Mouse (Mus musculus): Measurements from ENCODE around the gene Snx33.
"Not testable (repeated sequence)": the region's sequence is repeated elsewhere in the genome, so short reads cannot be mapped to it uniquely, and the experiment has no call there.

The Snx33 gene

DNA sequence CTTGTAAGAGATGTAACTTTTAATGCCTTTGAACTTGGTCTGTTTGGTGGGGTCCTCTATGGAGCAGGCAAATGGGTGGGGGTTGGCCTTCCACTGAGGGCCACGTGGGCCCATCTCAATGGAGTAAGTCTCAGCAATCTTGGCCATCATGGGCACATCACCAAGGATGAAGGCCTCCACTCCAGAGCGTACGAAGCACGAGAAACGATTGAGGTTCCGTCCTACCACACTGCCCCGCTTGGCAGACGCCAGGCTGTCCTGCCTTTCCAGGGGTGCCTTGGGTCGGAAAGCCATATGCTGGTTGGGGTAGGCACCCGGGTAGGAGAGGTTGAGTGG lies 2.2 kb downstream of the Snx33 start:
- CTCF ChIA-PET, result no interaction called here

DNA sequence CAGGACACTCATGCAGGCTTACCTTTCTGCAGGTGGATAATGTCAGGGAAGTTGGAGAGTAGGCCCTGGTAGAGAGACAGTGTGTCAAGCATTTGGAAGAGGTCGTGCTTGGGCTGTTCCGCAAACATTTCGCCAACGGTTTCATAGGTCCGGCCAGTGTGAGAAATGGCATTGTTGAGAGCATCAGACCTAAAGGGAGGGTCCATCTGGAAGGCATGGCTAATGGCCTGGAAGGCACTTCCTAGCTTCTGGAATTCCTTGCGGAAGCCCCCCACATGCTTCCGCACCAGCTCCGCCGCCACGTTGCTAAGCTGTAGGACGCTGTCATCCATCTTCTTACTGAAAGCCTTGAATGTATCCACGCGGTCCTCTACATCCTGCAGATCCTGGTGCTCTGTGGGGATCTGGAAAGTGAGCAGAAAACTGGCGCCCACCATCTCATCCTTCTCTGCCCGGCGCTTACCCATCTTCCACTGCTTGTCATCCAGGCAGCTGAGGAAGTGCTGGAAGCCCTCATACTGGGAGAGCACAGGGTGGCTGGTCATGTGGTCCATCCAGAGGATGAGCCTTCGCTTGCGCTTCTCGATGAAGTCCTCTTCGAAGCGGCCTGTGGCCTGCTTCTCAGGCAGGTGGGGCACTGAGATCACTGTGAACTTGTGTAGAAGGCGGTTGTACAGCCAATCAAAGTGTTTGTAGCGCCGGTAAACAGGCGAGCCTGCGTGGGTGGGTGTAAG lies 2.7 kb downstream of the Snx33 start:
- CTCF ChIA-PET, result interaction anchor here (0.5 kb wide), 1 partner anchor 1279 kb away, joined by 5 read pairs; no protein-coding TSS in a partner anchor

DNA sequence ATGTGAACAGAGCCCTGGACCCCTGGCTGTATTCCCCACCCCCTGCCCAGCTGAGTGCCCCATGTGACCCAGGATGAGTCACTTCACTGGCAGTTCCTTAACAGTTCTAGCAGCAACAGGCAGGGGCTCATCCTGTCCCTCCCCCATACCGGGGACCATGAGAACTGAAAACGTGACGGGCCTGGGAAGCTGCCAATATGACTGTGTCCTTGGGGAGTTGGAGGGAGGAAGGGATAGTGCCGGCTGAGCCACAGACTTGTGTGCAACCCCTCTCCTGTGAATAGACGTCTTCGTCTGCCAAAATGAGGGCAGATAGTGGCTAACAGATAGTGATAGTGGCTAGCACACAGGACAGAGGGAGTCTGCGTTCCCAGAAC lies 3.5 kb downstream of the Snx33 start:
- CTCF ChIA-PET, result interaction anchor here (1.3 kb wide), 1 partner anchor 12 kb away, joined by 3 read pairs; no protein-coding TSS in a partner anchor

DNA sequence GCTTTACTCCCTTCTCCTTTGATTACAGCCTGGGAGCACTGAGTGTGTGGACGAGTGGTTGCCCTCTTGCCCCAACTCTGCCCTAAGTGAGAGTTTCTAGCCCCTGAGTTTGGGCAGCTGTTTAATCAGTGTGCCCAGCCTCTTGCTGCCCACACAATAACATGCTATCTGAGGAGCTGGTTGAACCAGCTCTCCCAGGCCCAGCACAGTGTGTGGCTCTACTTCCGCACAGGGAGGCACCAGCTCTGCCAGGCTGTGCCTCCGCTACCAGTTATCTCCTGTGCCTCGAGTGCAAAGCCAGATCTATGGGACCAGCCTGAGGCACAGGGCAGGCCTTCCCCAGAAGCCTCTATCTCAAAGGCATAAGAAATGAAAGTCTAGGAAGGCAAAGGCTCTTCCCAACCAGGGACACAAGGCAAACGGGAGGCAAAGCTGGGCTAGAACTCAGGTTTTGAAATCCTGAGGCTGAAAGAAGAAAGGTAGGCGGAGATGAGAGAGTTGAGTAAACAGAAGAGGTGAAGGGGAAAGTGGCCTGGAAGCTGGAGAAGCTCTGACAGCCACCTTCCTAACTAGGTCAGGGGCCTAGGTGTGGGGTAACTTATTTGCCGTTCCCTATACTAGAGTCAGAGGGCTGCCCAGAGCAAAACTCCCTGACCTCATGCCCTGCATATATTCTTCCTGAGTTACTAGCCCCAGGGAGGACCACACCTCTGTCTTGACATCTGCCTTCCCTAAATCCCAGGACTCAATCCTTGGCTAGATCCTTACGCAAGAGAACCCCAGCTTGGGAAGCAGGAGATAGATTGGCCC lies 4.1 kb downstream of the Snx33 start:
- CTCF ChIA-PET, result interaction anchor here (1.3 kb wide), 1 partner anchor 13 kb away, joined by 3 read pairs; no protein-coding TSS in a partner anchor

DNA sequence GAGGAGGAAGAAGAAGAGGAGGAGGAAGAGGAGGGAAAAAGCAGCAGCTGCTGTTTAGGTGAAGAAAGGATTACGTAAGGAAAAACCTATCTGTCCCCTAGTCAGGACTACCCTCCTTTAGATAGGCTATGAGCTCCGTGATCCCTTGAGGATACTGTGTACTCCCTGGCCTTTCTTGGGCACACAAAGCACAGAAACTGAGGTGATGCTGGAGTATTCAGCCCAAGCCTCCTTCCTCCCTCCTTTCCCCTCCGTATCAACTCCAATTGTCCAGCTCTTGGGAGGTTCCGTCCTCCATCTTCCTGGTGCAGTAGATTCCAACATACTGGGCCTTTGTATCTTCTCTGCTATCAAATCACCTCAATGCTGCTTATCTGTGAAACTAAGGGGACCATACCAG lies 5.4 kb downstream of the Snx33 start:
- CTCF ChIA-PET, result interaction anchor here (0.6 kb wide), 1 partner anchor 214 kb away, joined by 5 read pairs; no protein-coding TSS in a partner anchor

DNA sequence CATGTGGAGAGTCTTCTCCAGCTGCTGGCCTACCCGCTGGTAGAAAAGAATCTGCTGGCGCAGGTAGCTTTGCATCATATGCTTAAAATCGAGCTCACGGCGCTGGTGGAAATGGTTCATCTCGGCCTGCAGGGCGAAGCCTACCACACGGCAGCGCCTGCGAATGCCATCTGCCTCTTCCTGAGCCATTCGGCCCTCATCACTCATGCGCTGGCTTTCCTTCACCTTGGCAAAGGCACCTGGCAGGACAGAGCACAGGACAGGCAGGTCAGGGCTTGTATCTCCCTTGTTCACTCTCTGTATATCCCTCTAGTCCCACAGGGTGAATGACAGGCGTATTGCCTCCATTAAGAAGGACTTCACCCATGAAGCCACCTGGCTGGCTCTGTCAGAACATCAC lies 9.7 kb downstream of the Snx33 start:
- CTCF ChIA-PET, result no interaction called here

DNA sequence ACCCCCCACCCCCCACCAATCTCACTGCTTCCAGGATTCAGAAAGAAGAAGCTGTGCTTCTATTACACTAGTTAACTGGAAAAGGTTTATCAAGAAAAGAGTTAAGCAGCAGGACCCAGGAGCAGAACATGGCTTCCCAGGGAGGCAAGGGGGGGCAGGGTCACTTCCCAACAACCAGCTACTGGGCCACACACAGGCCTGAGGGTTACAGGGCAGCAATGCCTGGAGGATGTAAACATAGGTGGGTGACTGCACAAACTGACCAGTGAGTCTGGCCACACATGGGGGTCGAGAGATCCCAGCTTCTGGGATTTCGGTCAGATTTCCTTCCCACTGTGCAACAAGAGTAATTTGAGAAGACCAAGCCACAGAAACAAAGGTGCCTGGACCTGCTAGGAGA lies 11.0 kb downstream of the Snx33 start:
- CTCF ChIA-PET, result interaction anchor here (0.6 kb wide), 1 partner anchor 155 kb away, joined by 3 read pairs; the partner anchor contains the start of gene Sin3a

DNA sequence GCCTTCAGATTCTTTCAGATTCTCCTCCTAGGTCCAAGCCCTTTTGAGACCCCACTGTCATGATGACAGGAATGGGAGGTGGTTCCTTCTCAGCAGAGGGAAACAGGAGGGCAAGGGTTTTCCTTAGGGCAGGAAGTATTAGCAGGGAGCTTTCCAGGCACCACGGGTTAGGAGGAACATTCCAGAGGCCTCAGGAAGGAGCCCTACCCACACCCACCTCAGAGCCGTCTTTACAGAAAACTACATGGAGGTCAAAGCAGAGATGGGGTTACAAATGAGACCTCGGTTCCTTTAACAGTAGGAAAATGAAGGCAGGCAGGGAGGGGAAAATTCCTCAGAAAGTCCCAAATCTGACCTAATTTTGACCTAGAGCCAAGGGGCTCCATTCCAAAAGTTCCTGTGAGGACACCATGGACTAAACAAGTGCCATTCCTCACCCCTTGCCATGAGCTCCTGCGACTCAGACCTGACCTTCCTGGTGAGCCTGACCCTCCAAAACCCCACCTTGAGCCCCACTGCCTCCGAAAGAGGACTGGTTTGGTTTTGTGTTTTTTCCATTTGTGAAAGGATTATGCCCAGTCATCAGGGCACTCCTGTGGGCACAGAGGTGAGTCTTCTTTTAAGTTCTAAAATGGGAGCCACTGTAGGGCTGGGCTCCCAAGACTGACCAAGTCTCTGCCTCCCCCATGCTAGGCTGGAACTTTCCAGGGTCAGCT lies 12.3 kb downstream of the Snx33 start:
- CTCF ChIA-PET, result no interaction called here

DNA sequence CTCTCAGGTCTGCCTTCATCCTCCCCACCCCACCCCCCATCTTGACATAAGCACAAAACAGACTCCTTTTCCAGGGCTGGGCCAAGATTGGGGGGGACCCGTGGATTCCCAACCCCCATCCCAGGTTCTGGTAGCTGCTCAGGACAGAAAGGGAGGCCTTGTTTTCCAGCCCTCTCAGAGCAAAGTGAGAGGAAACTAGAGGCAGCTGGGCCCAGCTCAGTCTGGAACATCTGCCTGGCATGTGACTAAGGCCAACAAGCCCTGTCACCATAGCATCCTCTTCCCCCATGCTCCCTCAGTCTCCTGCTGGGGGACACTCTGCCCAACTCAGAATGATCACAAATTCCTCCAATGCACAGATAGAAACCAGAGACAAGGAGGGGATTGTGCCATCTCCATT lies 13.1 kb downstream of the Snx33 start:
- CTCF ChIA-PET, result no interaction called here

DNA sequence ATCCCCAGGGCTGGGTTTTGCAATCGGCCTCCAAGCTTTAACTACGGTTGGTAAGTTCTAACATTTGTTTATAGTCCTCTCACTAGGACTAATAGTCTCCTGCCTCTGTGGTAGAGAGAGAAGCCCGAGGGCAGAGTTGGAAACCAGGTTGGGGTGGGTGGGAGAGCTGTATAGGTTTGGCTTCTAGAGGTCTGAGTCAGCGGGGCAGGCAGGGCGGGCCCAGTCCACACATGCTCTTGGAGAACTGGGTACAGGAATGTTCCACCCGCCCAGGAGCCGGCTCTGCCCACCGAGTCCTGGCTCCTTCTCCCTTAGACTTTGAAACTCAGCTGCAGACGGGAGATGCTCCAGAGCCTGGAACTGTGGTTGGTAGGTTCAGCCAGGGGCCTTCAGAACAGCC lies 14.2 kb downstream of the Snx33 start:
- CTCF ChIA-PET, result interaction anchor here (0.5 kb wide), 1 partner anchor 321 kb away, joined by 3 read pairs; no protein-coding TSS in a partner anchor

DNA sequence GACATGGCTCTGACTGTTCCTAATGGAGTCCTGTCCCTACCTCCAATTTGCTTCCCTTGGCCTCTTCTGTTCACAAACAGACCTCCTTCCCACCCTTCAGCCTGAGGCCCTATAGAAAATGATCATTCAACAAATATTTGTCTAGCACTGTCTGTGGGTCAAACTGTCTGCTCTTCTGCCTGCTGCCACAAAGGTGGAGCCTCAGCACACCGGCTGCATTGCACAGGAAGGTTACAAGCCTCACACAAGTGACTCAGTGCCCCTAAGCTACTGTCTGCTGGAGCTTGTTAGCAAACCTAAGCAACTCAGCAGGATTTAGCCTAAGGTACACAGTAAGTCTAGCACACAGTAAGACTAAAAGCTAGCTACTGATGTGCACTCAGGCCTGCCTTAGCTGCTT lies 17.2 kb downstream of the Snx33 start:
- CTCF ChIA-PET, result interaction anchor here (0.7 kb wide), 1 partner anchor 10 kb away, joined by 3 read pairs; no protein-coding TSS in a partner anchor

DNA sequence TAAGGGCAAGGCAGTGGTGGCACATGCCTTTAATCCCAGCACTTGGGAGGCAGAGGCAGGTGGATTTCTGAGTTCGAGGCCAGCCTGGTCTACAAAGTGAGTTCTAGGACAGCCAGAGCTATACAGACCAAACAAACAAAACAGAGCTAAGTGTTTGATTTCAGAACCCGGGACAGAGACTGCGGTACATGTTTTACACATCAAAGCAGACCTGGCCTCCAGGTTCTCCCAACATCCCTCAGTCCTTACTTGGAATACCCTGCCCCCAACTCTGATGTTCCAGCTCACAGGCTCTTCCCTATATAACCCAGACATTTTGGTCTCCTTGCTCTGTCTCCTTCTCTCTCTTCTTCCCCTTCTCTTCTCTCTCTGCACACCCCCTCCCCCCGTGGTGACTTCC lies 18.2 kb downstream of the Snx33 start:
- CTCF ChIA-PET, result not testable (repeated sequence)

DNA sequence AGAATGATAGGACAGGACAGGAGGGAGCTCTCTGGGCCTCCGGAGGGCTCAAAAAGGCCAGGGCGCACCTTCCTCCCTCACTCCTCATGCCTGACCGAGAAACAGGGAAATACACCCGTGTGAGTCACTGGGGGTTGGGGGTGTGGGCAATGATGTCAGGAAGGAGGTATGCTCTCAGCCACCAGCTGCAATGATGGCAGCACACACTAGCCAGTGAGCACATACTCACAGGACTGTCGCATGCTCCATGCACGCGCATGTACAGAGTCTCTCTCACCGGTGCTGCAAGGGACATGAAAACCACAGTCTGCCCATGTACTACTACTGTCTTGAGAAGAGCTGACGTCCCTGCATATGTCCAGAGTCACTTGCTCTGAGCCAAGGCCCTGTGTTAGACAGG lies 20.6 kb downstream of the Snx33 start:
- CTCF ChIA-PET, result no interaction called here

DNA sequence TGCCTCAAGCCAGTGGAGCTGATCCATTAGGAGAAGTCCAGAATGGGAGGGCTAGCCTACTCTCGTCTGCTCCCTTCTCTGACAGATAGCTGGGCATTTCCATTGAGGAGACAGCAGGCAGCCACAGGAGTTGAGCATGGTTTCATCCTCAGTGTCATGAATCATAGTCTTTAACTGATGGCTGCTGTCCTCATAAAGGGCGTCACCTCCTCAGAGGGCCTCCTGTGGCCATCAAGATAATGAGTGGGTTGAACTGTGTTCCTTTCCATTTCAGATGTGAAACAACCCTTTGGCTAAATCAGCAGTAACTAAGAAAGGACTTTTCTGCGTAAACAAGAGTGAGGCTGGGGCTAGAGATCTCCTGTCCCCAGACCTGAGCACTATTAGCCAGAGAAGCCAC lies 24.5 kb downstream of the Snx33 start:
- CTCF ChIA-PET, result interaction anchor here (0.6 kb wide), 1 partner anchor 36 kb away, joined by 3 read pairs; no protein-coding TSS in a partner anchor

DNA sequence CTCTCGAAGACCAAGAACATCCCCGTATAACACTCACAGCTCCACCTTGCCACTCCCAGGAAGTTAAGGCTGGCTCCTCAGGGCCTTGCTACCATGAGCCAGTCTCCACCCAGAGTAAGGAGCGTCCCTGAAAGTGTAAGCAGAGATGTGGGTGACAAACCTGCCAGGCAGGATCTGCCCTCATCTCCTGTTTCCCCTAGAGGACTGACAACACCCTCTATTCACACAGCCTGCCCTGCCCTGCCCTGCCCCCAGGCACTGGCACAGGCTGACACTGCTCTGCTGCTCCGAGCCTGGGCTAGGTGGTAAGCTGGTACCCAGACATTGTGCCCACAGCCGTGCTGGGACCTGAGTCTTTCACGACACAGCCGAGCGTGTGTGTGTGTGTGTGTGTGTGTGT lies 27.0 kb downstream of the Snx33 start:
- CTCF ChIA-PET, result interaction anchor here (1.2 kb wide), 1 partner anchor 10 kb away, joined by 3 read pairs; no protein-coding TSS in a partner anchor

DNA sequence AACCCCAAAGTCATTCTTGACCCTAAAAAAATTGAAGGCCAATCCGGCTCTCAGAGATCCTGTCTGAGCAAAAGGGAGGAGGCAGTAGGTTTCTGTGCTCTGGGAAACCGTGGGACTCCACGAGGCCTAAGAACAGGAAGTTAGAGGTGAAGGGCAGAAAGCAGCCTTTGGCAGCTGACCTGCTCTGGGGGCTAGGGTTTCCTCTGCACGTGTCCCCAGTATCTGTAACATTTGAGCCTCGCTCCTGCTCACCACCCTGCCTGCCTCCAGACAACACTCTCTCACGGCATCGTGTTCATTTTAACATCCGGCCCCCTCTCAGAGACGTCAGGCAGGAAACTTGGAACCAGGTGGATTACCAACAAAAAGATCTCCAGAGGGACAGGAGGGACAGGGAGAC lies 27.6 kb downstream of the Snx33 start:
- CTCF ChIA-PET, result interaction anchor here (0.6 kb wide), 1 partner anchor 21 kb away, joined by 3 read pairs; no protein-coding TSS in a partner anchor

DNA sequence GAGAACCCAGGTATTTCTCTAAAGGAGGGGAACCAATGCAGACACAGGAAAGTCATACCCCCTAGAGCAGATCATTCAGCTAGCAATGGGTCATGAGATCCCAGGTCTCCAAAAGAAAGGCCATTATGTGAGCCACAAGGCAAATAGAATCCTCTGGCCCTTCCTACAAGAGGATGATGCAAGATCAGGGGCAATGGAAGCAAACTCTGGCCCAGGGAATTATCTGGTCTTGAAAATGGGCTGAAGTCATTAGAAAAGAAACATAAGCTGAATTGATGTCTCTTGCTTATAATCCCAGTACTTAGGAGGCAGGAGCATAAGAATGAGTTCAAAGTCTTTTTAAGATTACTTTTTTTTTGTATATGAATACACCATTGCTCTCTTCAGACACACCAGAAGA lies 28.1 kb downstream of the Snx33 start:
- CTCF ChIA-PET, result interaction anchor here (0.6 kb wide), 1 partner anchor 22 kb away, joined by 3 read pairs; no protein-coding TSS in a partner anchor

DNA sequence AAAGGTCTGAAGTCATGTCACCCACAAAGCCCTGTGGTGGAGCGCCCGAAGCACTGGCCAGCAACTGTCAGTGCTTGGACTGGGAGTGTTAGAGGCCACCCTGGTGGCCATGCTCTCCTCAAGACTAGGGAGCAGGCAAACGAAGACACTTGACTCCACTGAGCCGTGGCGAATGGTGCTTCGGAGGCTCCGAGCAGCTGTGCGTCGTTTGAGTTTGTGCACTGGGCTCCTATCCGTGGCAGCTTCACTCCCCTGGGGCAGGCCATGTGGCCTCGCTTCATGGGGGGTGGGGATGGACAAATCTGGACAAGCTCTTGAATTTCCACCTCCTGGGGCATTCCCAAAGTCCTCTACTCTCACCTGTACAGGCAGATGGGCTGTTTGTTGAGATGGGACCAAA lies 28.8 kb downstream of the Snx33 start:
- CTCF ChIA-PET, result interaction anchor here (0.5 kb wide), 1 partner anchor 50 kb away, joined by 8 read pairs; no protein-coding TSS in a partner anchor

DNA sequence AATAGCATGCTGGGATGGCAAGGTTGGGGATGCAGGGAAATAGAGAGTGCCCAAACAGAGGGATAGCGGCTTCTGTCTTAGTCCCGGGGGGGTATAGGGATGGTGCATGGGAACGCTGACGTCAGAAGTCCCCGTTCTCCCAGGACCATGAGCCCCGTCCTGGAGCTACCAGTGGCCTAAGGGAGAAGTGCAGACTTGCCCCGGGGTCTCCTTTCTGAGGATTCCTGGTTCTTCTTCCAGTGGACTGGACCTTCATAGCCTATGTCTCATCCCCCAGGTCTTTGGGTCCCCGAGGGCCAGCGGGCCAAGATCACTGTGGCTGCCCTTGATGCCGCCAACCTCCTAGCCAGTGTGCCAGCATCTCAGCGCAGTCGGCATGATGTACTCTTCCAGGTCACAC lies 31.4 kb downstream of the Snx33 start:
- CTCF ChIA-PET, result no interaction called here

DNA sequence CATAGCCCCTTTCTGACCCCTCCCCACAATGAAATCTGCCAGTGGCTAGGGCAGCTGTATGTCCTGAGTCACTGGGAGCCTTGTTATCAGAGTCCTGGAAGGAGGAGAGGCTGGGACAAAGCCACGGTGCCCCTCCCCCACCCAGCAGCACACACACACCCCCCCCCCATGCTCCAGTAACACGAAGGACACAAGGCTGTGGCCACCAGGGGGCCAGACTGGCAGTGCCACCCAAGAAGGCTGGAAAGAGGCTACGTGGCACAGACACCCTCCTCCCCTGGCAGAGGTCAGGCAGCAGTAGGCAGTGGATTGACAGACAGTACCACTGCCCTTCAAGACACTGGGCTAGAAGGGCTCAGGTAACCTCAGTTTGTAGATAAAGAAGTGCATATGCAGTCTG lies 34.2 kb downstream of the Snx33 start:
- CTCF ChIA-PET, result no interaction called here

DNA sequence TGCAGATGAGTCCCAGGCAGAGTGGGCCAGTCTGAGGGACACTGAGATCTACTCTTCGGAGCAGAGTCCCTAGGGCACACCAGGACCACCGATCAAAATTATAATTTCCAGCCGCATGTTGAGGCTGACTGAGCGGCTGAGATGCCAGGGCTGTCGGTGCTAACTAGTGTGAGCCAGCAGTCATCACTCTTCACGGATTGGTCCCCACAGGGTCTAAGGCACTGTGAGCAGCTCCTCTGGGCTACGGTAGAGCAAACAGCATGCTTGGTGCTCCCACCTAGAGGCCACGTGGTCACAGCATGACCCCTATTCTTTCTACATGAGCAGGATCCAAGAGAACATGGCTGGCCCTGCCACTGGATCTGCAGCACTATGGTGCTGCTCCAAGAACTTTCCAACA lies 34.9 kb downstream of the Snx33 start:
- CTCF ChIA-PET, result no interaction called here

DNA sequence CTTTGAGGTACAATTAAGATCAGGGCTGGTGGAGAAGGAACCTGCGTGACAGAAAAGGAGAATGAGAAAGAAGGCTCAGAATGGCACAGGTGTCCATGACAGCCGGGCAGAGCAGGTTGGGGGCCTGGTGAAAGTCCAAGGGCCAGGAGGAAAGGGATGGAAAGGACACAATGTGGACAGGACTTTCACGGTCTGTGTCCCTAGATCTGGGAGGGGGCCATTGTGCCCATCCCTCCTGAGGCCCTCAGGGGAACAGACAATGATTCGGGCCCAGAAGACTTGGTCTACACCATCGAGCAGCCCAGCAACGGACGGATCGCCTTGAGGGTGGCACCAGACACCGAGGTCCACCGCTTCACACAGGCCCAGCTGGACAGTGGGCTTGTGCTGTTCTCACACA lies 36.1 kb downstream of the Snx33 start:
- CTCF ChIA-PET, result interaction anchor here (1.0 kb wide), 1 partner anchor 10 kb away, joined by 3 read pairs; no protein-coding TSS in a partner anchor

All from spleen, embryonic (tissue).